Mouse (Mus musculus): ENCODE data around the gene Emc3.

The Emc3 gene

GRCm38 (mm10) chr6:113499346-113499745 is 32.1 kb downstream of the Emc3 start:
- no peak for DNase-seq (ENCODE audit: extremely low spot score, low read depth, low spot score)

GRCm38 (mm10) chr6:113495071-113495675 is 36.3 kb downstream of the Emc3 start:
- DNase-seq (ENCODE audit: extremely low spot score, low read depth, low spot score) = no peak

DNA sequence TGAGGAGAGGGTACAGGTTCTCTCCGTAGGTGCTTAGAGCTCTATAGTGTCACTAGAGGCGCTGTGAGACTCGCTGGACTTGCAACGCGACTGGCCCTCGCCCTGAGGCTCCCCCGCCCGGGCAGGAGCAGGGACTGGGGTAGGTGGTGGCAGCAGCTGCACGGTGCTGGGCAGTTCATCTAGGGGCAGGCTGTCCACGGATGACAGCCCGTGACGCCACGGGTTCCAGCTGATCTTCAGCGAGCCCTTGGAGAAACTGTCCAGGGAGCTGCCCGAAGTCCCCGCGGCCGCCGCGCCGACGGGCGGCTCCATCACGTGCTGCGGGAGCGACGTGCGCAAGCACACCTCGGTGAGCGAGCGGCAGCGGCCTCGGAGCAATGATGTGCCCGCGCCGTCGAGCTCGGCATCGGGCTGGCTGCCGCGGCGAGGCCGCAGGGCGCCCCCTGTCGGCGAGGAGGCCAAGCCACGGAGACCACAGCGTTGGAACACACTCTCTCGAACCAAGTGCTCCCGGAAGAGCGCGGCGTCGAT is 37.1 kb downstream of the Emc3 start:
- no peak for DNase-seq (ENCODE audit: extremely low spot score, low read depth, low spot score)

GRCm38 (mm10) chr6:113492101-113492864 is 39.2 kb downstream of the Emc3 start:
- DNase-seq (ENCODE audit: extremely low spot score, low read depth, low spot score) = no peak

GRCm38 (mm10) chr6:113489410-113489809 is 42.0 kb downstream of the Emc3 start:
- no peak for DNase-seq (ENCODE audit: extremely low spot score, low read depth, low spot score)

- peak; percentile 75 for DNase-seq (ENCODE audit: extremely low spot score, low read depth, low spot score)
Measured at GRCm38 (mm10) chr6:113487125-113487576, 44.3 kb downstream of the Emc3 start.

- DNase-seq (ENCODE audit: extremely low spot score, low read depth, low spot score) = no peak
Measured at GRCm38 (mm10) chr6:113483729-113484128, 47.7 kb downstream of the Emc3 start.

- peak; percentile 68 for DNase-seq (ENCODE audit: extremely low spot score, low read depth, low spot score)
Measured at GRCm38 (mm10) chr6:113483100-113483615, 48.3 kb downstream of the Emc3 start, which contains the start of gene Creld1. TSS of gene Creld1 (plus strand) at chr6:113483297.

GRCm38 (mm10) chr6:113482477-113483099 is 48.9 kb downstream of the Emc3 start:
- no peak for DNase-seq (ENCODE audit: extremely low spot score, low read depth, low spot score)

DNA sequence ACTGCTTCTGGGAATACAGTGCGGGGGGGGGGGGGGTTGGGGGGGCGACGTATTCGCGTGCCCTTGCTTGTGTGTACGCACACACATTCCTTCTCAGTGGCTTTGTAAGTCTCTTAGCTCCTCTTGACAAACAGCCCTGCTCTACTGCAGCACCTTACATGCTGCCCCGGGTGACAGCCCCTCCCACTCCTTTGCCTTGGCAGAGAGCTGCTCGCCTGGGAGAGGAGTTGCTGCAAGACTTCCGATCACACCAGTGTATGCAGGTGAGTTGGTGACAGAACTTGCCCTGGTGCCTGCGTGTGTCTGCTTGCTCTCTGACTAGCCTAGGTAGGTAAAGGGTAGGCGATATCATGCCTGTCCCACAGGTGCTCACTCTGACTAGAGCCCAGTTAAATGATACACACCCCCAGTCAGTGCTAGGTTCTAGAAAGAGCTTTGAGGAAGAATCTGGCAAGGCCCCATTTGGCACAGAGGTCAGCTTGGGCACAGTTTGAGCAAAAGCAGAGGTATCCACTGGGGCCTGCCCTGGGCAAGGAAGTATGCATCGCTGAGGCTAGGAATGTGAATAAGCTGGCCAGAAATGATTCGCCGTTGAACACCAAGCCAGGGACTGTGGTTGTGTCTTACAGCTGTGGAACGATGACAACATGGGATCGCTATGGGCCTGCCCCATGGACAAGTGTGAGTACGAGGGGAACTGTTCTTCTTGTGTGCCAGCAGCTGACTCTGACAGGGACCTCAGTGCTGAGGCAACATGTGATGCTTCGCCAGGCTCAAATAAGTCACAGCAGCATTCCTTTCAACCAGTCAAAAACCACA is 50.7 kb downstream of the Emc3 start:
- no peak for DNase-seq (ENCODE audit: extremely low spot score, low read depth, low spot score)

DNA sequence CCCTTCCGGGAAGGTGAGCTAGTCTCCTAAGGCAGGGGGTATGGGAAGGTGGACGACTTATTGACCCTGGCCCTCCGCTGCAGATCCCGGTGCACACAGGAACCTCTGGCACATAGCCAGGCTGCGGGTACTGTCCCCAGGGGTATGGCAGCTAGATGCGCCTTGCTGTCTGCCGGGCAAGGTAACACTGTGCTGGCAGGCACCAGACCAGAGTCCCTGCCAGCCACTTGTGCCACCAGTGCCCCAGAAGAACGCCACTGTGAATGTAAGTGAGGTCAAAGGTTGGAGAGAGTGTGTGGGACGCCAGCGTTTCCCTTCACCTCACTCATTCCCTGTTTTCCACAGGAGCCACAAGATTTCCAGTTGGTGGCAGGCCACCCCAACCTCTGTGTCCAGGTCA is 52.5 kb downstream of the Emc3 start:
- no peak for DNase-seq (ENCODE audit: extremely low spot score, low read depth, low spot score)

DNA sequence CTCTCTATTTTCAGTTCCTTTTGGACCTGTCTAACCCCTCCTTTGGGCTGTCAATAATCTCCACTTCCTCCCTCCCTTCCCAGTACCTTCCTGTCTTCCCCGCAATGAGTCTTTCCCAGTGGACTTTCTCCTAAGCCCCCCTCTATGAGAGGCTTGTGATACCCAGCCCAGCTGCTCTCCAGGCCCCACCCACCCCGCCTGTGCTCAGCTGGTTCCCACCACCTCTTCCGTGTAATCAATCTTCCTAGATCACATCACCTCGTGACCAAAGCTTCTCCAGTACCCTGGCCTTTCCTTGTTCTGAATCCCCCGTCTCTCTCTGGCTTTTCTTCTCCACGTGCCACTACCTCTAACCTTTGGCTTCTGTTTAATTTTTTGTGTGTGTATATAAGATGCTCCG is 54.1 kb downstream of the Emc3 start:
- no peak for DNase-seq (ENCODE audit: extremely low spot score, low read depth, low spot score)

GRCm38 (mm10) chr6:113473715-113474114 is 57.7 kb downstream of the Emc3 start:
- no peak for DNase-seq (ENCODE audit: extremely low spot score, low read depth, low spot score)

DNA sequence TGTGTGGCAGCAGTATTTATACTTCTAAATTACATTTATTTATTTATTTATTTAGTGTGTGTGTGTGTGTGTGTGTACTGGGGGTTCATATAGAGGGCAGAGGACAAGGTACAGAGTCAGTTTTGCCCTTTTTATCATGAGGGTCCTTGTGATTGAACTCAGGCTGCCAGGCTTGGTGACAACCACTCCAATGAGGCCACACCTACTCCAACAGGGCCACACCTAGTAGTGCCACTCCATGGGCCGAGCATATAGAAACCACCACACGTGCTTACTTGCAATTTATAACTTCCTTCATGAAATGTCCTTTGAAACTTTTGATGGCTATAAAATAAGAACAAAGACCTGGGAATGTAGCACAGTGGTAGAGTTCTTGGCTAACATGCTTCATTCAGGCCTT is 58.2 kb downstream of the Emc3 start:
- no peak for DNase-seq (ENCODE audit: extremely low spot score, low read depth, low spot score)

- no peak for DNase-seq (ENCODE audit: extremely low spot score, low read depth, low spot score)
Measured at GRCm38 (mm10) chr6:113472061-113472460, 59.4 kb downstream of the Emc3 start.

GRCm38 (mm10) chr6:113471297-113471936 is 60.0 kb downstream of the Emc3 start, which contains the start of gene Il17rc:
TSS of gene Il17rc (plus strand) at chr6:113471427.
- no peak for DNase-seq (ENCODE audit: extremely low spot score, low read depth, low spot score)

GRCm38 (mm10) chr6:113469432-113469831 is 62.0 kb downstream of the Emc3 start:
- DNase-seq (ENCODE audit: extremely low spot score, low read depth, low spot score) = peak; percentile 28

DNA sequence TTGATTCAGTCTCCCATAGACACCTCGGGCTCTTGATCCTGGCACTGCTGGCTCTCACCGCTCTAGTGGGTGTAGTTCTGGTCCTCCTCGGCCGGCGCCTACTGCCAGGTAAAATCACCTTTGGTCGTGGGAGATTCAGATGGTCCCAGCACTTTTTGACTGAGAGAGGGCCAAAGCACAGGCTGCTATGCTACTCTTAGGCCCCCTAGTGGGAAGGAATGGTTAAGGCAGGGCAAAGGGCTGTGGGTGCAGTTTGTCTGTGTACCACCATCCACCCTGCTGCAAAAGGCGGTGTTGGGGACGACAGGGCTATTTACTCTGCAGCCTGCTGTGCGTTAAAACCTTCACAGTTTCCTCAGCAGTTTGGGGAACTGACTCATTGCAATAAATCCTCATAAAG is 62.4 kb downstream of the Emc3 start:
- peak; percentile 24 for DNase-seq (ENCODE audit: extremely low spot score, low read depth, low spot score)

- DNase-seq (ENCODE audit: extremely low spot score, low read depth, low spot score) = no peak
Measured at GRCm38 (mm10) chr6:113468512-113468911, 62.9 kb downstream of the Emc3 start.

- no peak for DNase-seq (ENCODE audit: extremely low spot score, low read depth, low spot score)
Measured at GRCm38 (mm10) chr6:113465602-113466001, 65.8 kb downstream of the Emc3 start.

Data from hindlimb bud, embryonic 11.5 days (tissue).